Mouse (Mus musculus): Measurements from ENCODE around the gene Pramef6.
"Not testable (repeated sequence)": the region's sequence is repeated elsewhere in the genome, so short reads cannot be mapped to it uniquely, and the experiment has no call there.

Gene Pramef6

GRCm38 (mm10) chr4:143900280-143900679, at the start of gene Pramef6:
Gene Pramef6 (minus strand): TSS chr4:143900380.
- DNase-seq: not testable (repeated sequence)

GRCm38 (mm10) chr4:143894406-143894805, 5.8 kb downstream of the Pramef6 start:
- DNase-seq: not testable (repeated sequence)

GRCm38 (mm10) chr4:143882371-143882770, 17.8 kb downstream of the Pramef6 start:
- not testable (repeated sequence) for DNase-seq

- DNase-seq: not testable (repeated sequence)
Measured at GRCm38 (mm10) chr4:143846197-143846596, 54.0 kb downstream of the Pramef6 start, which contains the start of gene Gm13103. Gene Gm13103 (plus strand): TSS chr4:143846497.

Data from heart, adult 11 months (tissue).